Mouse (Mus musculus) urinary bladder, postnatal 4 days (tissue): ENCODE measurements around the gene Il21.

Source experiments
- DNase-seq, 2 experiments: peaks; one replicate each; pipeline ENCODE4 v3.0.0; 2021 to 2022; ENCODE audit warnings: low spot score in 2 of 2

The Il21 gene

GRCm38 (mm10) chr3:37232586-37233222 is at the start of gene Il21:
Gene Il21 (minus strand): TSS chr3:37232636.
- DNase-seq: no peak

GRCm38 (mm10) chr3:37280871-37281270 is 48.4 kb upstream of the Il21 start:
- no peak for DNase-seq

DNA sequence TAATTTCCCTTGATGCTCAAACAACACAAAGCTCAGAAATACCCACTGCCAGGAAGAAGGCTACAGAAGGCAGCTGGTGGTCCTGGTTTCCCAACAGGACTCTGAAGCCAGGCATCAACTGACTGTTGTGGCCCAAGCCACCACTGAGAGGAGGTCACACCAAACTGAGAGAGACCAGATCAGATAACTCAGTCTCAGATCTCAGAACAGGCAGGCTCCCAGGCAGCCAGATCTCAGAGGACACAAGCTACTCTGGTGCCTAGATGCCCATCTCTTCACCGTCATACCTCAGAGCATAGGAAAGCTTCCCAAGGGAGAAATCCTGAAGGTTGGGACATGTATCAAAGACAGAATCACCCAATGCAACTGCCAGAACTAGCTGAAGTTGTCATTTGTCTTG is 47.8 kb upstream of the Il21 start:
- DNase-seq: no peak

- DNase-seq: no peak
Measured at GRCm38 (mm10) chr3:37274661-37275060, 42.2 kb upstream of the Il21 start.

DNA sequence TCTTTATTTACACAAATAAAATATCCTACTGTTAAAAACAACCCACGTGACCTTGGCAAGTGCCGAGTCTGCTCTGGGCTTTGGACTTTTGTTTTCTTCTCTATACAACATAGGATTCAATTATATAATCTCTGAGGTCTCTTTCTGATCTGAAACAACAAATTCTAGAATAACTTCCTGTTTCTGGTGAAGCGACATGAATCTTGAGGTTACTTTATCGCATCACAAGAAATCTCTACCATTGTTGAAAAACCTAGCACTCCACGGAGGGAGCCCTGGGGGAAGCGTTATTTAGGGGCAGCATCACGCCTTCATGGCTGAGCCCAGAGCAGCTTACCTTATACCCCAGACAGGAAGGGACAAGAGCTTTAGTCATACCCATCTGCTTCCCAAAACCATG is 40.7 kb upstream of the Il21 start:
- DNase-seq: no peak

- no peak for DNase-seq
Measured at GRCm38 (mm10) chr3:37271209-37271608, 38.8 kb upstream of the Il21 start.

- DNase-seq: peak in 1 of 2 experiments; percentile 10
Measured at GRCm38 (mm10) chr3:37269926-37270325, 37.5 kb upstream of the Il21 start.

DNA sequence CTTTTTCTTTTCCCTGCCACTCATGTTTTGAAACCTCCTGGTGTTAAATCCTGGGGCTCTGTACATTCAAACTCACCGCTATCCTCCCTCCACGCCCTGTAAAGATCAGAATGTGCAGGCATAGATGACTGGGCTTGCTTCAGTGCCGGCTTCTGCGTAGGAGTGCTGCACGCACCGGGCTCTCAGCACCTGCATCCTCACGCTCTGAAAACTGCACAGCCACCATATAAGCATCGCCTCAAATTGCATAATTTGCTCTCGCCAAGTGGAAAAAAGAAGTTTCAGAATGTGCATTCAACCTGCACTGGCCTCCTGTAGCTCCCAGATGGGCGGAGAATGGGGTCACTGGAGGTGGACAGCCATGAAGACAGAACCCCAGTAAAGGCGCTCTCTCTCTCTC is 35.9 kb upstream of the Il21 start:
- DNase-seq: no peak

GRCm38 (mm10) chr3:37259331-37259999 is 27.0 kb upstream of the Il21 start:
- DNase-seq: no peak

DNA sequence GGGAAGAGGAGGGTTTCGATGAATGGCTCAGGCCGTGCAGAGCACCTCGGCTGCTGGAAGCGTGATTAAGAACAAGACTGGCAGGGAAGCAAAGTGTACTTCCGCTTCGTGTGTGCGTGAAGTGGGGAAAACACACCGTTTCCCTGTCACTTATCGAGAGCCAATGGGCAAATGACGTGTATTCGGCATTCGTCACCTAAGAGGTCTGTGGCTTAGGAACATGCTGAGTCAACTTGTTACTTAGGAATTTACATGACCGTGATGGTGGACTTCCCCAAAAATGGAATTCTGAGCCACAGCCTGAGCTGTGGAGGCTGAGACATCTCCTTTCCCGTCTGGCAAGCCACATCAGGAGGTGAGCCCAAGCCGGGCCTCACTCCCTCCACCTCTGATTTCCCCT is 25.3 kb upstream of the Il21 start:
- no peak for DNase-seq

- DNase-seq: no peak
Measured at GRCm38 (mm10) chr3:37250967-37251366, 18.5 kb upstream of the Il21 start.

- no peak for DNase-seq
Measured at GRCm38 (mm10) chr3:37235025-37235424, 2.6 kb upstream of the Il21 start.

- DNase-seq: no peak
Measured at GRCm38 (mm10) chr3:37231153-37231552, 1.3 kb downstream of the Il21 start.

GRCm38 (mm10) chr3:37229082-37229829 is 3.2 kb downstream of the Il21 start:
- DNase-seq: no peak

- DNase-seq: no peak
Measured at GRCm38 (mm10) chr3:37225124-37225523, 7.3 kb downstream of the Il21 start.

GRCm38 (mm10) chr3:37219071-37219470 is 13.4 kb downstream of the Il21 start:
- DNase-seq: no peak

GRCm38 (mm10) chr3:37205226-37205800 is 27.1 kb downstream of the Il21 start:
- no peak for DNase-seq

DNA sequence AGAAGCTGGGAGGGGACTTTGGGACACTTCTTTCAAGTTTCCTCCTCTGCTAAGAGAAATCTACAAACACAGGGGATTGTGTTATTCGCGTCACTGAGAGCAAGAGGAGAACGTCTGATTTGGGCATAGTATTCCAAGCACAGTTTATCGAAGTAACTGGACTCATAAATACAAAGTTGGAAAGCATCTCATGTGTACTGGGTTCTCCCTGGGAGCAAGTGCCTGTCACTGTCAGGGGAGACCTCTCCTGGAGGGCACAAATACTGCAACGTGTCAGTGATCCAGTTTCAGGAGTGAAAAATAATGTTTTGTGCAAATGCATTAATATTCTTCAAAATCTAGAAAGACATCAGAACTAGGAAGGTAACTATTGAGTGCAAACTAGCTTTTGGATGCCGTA is 27.9 kb downstream of the Il21 start:
- DNase-seq: no peak

GRCm38 (mm10) chr3:37203984-37204428 is 28.4 kb downstream of the Il21 start:
- DNase-seq: peak; percentile 58 to 78

GRCm38 (mm10) chr3:37202856-37203255 is 29.6 kb downstream of the Il21 start:
- no peak for DNase-seq

DNA sequence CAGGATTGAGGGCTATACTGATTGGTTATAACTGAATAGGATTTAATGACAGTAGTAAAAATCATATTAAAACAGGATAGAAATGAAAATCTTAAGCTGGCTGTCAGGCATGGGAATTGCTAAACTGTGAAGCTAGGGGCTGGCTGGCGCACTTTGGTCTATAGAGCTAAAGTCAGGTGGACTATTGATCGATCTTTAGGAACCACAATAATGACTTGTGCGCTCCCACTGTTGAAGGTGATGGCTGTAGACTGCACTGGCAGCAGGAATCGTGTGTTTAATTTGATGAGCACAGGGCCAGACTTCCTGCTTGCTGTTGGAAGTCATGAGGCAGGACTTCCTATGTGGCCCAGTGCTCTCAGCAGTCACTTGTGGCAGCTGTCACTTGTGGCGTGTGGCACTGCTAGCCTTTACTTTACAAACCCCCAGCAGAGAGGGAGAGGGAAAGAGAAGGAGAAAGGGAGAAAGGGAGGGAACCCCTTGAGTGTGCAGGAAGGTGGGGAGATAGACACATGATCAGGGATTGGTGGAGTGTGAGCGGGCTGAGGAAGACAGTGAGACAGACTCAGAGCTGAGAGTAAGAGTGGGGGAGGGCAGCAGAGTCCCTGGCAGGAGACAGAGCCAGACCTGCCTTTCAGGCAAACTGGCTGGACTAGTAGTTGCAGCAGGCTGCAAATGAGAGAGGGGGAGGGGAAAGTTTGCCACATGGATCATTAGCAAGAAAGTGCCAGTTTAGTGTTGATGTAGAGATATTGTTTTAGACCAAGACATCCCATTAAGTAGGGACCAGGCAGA is 31.1 kb downstream of the Il21 start:
- no peak for DNase-seq

- DNase-seq: no peak
Measured at GRCm38 (mm10) chr3:37198302-37198701, 34.1 kb downstream of the Il21 start.
